Mouse (Mus musculus) heart, adult 8-10 months (tissue): Measurements from ENCODE around the gene Ttc24. TPM values are rescaled to one million over a fixed set of nuclear protein-coding genes. Genes with fewer than 3 reads are reported as not detected.

Experiments
- DNase-seq: peaks from one replicate; pipeline ENCODE4 v3.0.0; 2022; ENCODE audit warnings: low spot score
- total RNA-seq, 4 experiments: library from RNA; stranded (reverse); gene quantifications; 2 replicates each; pipeline ENCODE4 v1.2.4; 2022

Ttc24 gene
- total RNA-seq, 4 experiments from 2014 or later = not detected

- DNase-seq = peak; percentile 90
These were observed 3.5 kb upstream of the Ttc24 start, which contains the start of gene Iqgap3 for GRCm38 (mm10) chr3:88081345-88082223. TSS of gene Iqgap3 (plus strand) at chr3:88081971.

GRCm38 (mm10) chr3:88077441-88077840 is 663 bp downstream of the Ttc24 start:
- DNase-seq = no peak

GRCm38 (mm10) chr3:88074766-88075165 is 3.3 kb downstream of the Ttc24 start:
- DNase-seq = no peak

GRCm38 (mm10) chr3:88074351-88074750 is 3.8 kb downstream of the Ttc24 start:
- DNase-seq = no peak

GRCm38 (mm10) chr3:88073631-88074030 is 4.5 kb downstream of the Ttc24 start:
- DNase-seq = no peak

- DNase-seq = peak; percentile 86
These were observed 6.3 kb downstream of the Ttc24 start for GRCm38 (mm10) chr3:88071783-88072182.

GRCm38 (mm10) chr3:88068386-88068785 is 9.7 kb downstream of the Ttc24 start:
- no peak for DNase-seq

GRCm38 (mm10) chr3:88057902-88058696 is 20.0 kb downstream of the Ttc24 start, which contains the start of gene Naxe:
TSS of gene Naxe (minus strand) at chr3:88058495.
- DNase-seq = peak; percentile 76

- no peak for DNase-seq
These were observed 21.1 kb downstream of the Ttc24 start for GRCm38 (mm10) chr3:88057030-88057429.

- DNase-seq = no peak
These were observed 28.6 kb downstream of the Ttc24 start for GRCm38 (mm10) chr3:88049532-88049931.

- DNase-seq = peak; percentile 97
These were observed 35.3 kb downstream of the Ttc24 start, which contains the start of gene Gpatch4 for GRCm38 (mm10) chr3:88042661-88043421. TSS of gene Gpatch4 (plus strand) at chr3:88043108.

GRCm38 (mm10) chr3:88035561-88036293 is 42.4 kb downstream of the Ttc24 start:
- no peak for DNase-seq

GRCm38 (mm10) chr3:88033506-88033905 is 44.6 kb downstream of the Ttc24 start:
- DNase-seq = no peak

- DNase-seq = peak; percentile 37
These were observed 47.3 kb downstream of the Ttc24 start for GRCm38 (mm10) chr3:88030608-88031395.

- DNase-seq = no peak
These were observed 50.5 kb downstream of the Ttc24 start, which contains the start of gene Hapln2 for GRCm38 (mm10) chr3:88027434-88028186. TSS of gene Hapln2 (minus strand) at chr3:88027583.

- no peak for DNase-seq
These were observed 51.3 kb downstream of the Ttc24 start for GRCm38 (mm10) chr3:88026823-88027222.

GRCm38 (mm10) chr3:88023192-88024074 is 54.7 kb downstream of the Ttc24 start:
- no peak for DNase-seq
